Mouse (Mus musculus) cerebellum, adult 9-11 months (tissue): ENCODE results near the gene Nlrp4b.
"Not testable (repeated sequence)": the region's sequence is repeated elsewhere in the genome, so short reads cannot be mapped to it uniquely, and the experiment has no call there.

Experiments used
- DNase-seq: peaks from one replicate; pipeline ENCODE4 v3.0.0; 2022

Gene Nlrp4b

GRCm38 (mm10) chr7:10687489-10687888, at the start of gene Nlrp4b:
Nlrp4b (plus strand) TSS chr7:10687789.
- no peak for DNase-seq

- no peak for DNase-seq
Observed at GRCm38 (mm10) chr7:10754264-10754663, 66.7 kb downstream of the Nlrp4b start, which contains the start of gene Vmn1r71. Vmn1r71 (minus strand) TSS chr7:10754364.

- not testable (repeated sequence) for DNase-seq
Observed at GRCm38 (mm10) chr7:10757551-10757950, 70.0 kb downstream of the Nlrp4b start.
